Mouse (Mus musculus): ENCODE data around the gene Draxin. TPM values are rescaled to one million over a fixed set of nuclear protein-coding genes. Genes with fewer than 3 reads are reported as not detected.
"Not testable (repeated sequence)": the region's sequence is repeated elsewhere in the genome, so short reads cannot be mapped to it uniquely, and the experiment has no call there.

The Draxin gene
- polyA plus RNA-seq, 1 experiment = 0.23 TPM

DNA sequence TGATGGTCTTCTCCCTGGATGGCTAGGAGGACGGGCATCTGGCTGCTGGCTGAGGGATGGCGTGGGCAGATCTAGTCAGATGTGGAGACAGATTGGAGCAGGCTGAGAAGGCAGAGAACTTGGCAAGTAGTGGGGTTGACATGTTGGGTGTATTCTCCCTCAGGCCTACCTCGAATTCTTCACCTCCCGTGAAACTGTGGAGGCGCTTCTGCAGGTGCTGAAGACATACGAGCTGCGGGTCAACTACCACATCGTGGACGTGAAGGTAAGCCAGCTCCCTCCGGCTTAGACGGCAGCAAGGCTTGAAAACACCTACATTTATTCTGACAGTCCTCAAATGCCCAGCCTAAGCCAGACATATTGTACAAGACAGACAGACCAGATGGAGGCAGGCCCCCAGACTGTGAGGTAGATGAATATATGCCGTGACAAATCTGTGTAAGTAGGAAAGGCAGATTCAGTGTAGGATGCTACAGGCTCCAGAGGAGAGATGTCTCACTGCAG is 77.0 kb downstream of the Draxin start:
- Histone ChIP-seq H3K4me1 (ENCODE audit: control insufficient read depth, insufficient read depth, low read length) (no peaks in the 10 kb centered on the region), H3K27ac (ENCODE audit: insufficient read depth, low read length) (no peak overlapping the region), H3K4me3 (ENCODE audit: insufficient read depth, low read length) (no peak overlapping the region)
- TF ChIP-seq CTCF (IDR thresholded peaks at IDR 0.05; ENCODE audit: borderline replicate concordance, insufficient read depth, low read length) = no peak
- no peak for TF ChIP-seq POLR2A (IDR thresholded peaks at IDR 0.05; ENCODE audit: low read depth, low read length)

DNA sequence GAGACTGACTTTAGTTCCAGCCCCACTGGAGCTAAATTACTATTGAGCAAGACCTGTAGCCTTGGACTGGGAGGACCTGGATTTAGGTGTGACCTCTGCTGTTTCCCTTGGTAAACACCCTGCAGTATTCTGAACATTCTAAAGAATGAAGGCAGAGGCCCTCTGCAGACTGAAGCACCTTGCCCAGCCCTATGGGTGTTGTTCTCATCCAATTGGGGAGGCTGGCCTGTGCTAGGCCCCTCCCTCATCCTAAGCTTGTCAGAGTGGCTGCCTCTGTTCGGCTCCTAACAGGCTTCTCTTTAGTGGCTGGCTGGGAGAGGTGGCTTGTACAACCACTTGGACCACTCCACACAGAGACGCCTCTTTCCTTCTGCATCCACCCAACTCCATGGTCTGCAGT is 77.5 kb downstream of the Draxin start:
- TF ChIP-seq CTCF (IDR thresholded peaks at IDR 0.05; ENCODE audit: borderline replicate concordance, insufficient read depth, low read length) (no peak), POLR2A (IDR thresholded peaks at IDR 0.05; ENCODE audit: low read depth, low read length) (no peak)
- Histone ChIP-seq H3K4me3 (ENCODE audit: insufficient read depth, low read length) (no peak overlapping the region), H3K4me1 (ENCODE audit: control insufficient read depth, insufficient read depth, low read length) (no peaks in the 10 kb centered on the region), H3K27ac (ENCODE audit: insufficient read depth, low read length) (no peak overlapping the region)

GRCm38 (mm10) chr4:148051886-148052285 is 78.6 kb downstream of the Draxin start:
- Histone ChIP-seq H3K4me3 (ENCODE audit: insufficient read depth, low read length) (no peak overlapping the region), H3K27ac (ENCODE audit: insufficient read depth, low read length) (no peak overlapping the region), H3K4me1 (ENCODE audit: control insufficient read depth, insufficient read depth, low read length) (no peaks in the 10 kb centered on the region)
- no peak for TF ChIP-seq POLR2A (IDR thresholded peaks at IDR 0.05; ENCODE audit: low read depth, low read length)
- TF ChIP-seq CTCF (IDR thresholded peaks at IDR 0.05; ENCODE audit: borderline replicate concordance, insufficient read depth, low read length) = no peak

DNA sequence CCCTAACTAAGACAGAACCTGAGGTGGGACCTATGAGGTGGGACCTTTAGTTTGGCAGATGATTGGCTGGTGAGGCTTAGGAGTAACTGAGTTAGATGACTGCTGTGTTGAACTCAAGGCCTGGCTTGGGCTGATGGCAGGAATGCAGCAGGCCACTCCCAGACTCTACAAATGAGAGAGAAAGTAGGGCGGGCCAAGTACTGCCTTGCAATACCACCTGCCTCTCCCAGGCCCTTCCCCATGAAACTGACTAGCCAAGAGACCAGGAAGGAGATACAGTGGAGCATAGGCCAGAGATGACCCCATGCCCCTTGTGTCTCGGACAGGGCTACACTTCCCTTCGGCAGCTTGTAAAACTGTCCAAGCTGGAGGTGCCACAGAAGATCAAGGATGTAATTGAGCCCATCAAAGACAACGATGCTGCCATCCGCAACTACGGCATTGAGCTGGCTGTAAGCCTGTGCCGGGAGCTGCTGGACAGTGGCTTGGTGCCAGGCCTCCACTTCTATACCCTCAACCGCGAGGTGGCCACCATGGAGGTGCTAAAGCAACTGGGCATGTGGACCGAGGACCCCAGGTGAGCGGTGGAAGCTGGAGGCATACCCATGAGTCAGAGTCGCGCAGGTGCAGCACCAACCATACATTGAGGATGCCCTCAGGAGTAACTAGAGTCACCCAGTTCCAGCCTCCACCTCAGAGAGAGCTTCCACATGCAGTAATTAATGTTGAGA is 79.3 kb downstream of the Draxin start:
- Histone ChIP-seq H3K4me1 (ENCODE audit: control insufficient read depth, insufficient read depth, low read length) (no peaks in the 10 kb centered on the region), H3K27ac (ENCODE audit: insufficient read depth, low read length) (no peak overlapping the region), H3K4me3 (ENCODE audit: insufficient read depth, low read length) (no peak overlapping the region)
- TF ChIP-seq POLR2A (IDR thresholded peaks at IDR 0.05; ENCODE audit: low read depth, low read length) (no peak), CTCF (IDR thresholded peaks at IDR 0.05; ENCODE audit: borderline replicate concordance, insufficient read depth, low read length) (no peak)

GRCm38 (mm10) chr4:148050396-148050914 is 80.0 kb downstream of the Draxin start:
- H3K27ac ChIP-seq (ENCODE audit: insufficient read depth, low read length); H3K4me1 ChIP-seq (ENCODE audit: control insufficient read depth, insufficient read depth, low read length); H3K4me3 ChIP-seq (ENCODE audit: insufficient read depth, low read length): not testable (repeated sequence)

Other genes starting within 250 kb of the Draxin start
- gene Mfn2, start 226.0 kb downstream of the Draxin start, polyA plus RNA-seq (2011; ENCODE audit: insufficient read length, low read depth, missing spikeins) = 55.3 and 60.2 TPM in 2 replicates
- gene Plod1, start 193.9 kb downstream of the Draxin start, polyA plus RNA-seq (2011; ENCODE audit: insufficient read length, low read depth, missing spikeins) = 53.3 and 64.4 TPM in 2 replicates
- 33.0 and 36.8 TPM in 2 replicates for gene 2510039O18Rik, start 189.8 kb downstream of the Draxin start, polyA plus RNA-seq (2011; ENCODE audit: insufficient read length, low read depth, missing spikeins)
- 2.5 and 6.2 TPM in 2 replicates for gene Nppb, start 144.9 kb downstream of the Draxin start, polyA plus RNA-seq (2011; ENCODE audit: insufficient read length, low read depth, missing spikeins)
- gene Nppa, start 130.0 kb downstream of the Draxin start, polyA plus RNA-seq (2011; ENCODE audit: insufficient read length, low read depth, missing spikeins) = 1.4 TPM in 1 of 2 replicates, not detected in the other
- 11.8 and 13.2 TPM in 2 replicates for gene Clcn6, start 91.9 kb downstream of the Draxin start, polyA plus RNA-seq (2011; ENCODE audit: insufficient read length, low read depth, missing spikeins)
- 39.5 and 45.1 TPM in 2 replicates for gene Mthfr, start 91.6 kb downstream of the Draxin start, polyA plus RNA-seq (2011; ENCODE audit: insufficient read length, low read depth, missing spikeins)
- gene Agtrap, start 42.7 kb downstream of the Draxin start, polyA plus RNA-seq (2011; ENCODE audit: insufficient read length, low read depth, missing spikeins) = 13.7 and 17.2 TPM in 2 replicates
- 15.5 and 30.0 TPM in 2 replicates for gene Mad2l2, start 314 bp downstream of the Draxin start, polyA plus RNA-seq (2011; ENCODE audit: insufficient read length, low read depth, missing spikeins)
- gene Fbxo6, start 21.4 kb upstream of the Draxin start, polyA plus RNA-seq (2011; ENCODE audit: insufficient read length, low read depth, missing spikeins) = 23.2 and 30.3 TPM in 2 replicates
- gene Fbxo44, start 29.8 kb upstream of the Draxin start, polyA plus RNA-seq (2011; ENCODE audit: insufficient read length, low read depth, missing spikeins) = 9.3 and 10.6 TPM in 2 replicates
- 3.2 and 4.0 TPM in 2 replicates for gene Fbxo2, start 29.9 kb upstream of the Draxin start, polyA plus RNA-seq (2011; ENCODE audit: insufficient read length, low read depth, missing spikeins)
- not detected in 2 replicates for gene Disp3, start 157.3 kb upstream of the Draxin start, polyA plus RNA-seq (2011; ENCODE audit: insufficient read length, low read depth, missing spikeins)

Data from embryonic fibroblast, embryonic 13.5 days (primary cell).